Mouse (Mus musculus) liver, postnatal 0 days (tissue): ENCODE results near the gene Akap2.

Experiments used
- CTCF ChIP-seq: sonication (generic); IDR thresholded peaks from 2 replicates; pipeline ENCODE4 v1.5.1; 2016; ENCODE audit warnings: antibody characterized with exemption, low read depth
- EP300 ChIP-seq: IDR thresholded peaks from 2 replicates; pipeline ENCODE4 v1.6.1; 2016; ENCODE audit warnings: antibody characterized with exemption, low read depth, mild to moderate bottlenecking

DNA sequence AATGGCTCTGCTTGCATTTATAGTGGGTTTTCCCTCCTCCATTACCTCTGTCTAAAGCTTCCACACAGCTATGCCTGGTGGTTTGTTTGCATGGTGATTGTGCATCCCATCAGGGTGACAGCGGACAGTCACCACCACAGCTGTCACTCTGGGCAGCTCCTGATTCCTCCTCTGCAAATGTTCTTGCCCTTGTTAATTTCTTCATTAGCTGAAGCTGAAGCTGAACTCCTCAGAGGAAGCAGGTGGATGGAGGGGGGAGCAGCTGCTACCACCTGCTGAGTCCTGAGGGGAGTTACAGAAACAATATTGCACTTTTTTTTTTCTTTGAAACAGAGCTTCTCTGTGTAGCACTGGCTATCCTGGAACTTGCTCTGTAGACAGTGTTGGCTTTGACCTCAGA is 94.6 kb downstream of the Akap2 start:
- TF ChIP-seq CTCF (no peak), EP300 (no peak)
